Mouse (Mus musculus) left cerebral cortex, adult 8-10 months (tissue): ENCODE measurements around the gene Polm. TPM values are rescaled to one million over a fixed set of nuclear protein-coding genes. Genes with fewer than 3 reads are reported as not detected.
A peak's percentile ranks its signal among the peaks of the same experiment; 100 is the strongest.
"Not testable (repeated sequence)": the region's sequence is repeated elsewhere in the genome, so short reads cannot be mapped to it uniquely, and the experiment has no call there.

Source experiments
- DNase-seq, 2 experiments: peaks; one replicate each; pipeline ENCODE4 v3.0.0; 2022; ENCODE audit warnings: low spot score in 2 of 2
- total RNA-seq, 4 experiments: library from RNA; stranded (reverse); gene quantifications; 2 replicates each; pipeline ENCODE4 v1.2.4; 2022

The Polm gene
- total RNA-seq, 4 experiments from 2014 or later = 9.8 to 14.5 (median 13.4) TPM

DNA sequence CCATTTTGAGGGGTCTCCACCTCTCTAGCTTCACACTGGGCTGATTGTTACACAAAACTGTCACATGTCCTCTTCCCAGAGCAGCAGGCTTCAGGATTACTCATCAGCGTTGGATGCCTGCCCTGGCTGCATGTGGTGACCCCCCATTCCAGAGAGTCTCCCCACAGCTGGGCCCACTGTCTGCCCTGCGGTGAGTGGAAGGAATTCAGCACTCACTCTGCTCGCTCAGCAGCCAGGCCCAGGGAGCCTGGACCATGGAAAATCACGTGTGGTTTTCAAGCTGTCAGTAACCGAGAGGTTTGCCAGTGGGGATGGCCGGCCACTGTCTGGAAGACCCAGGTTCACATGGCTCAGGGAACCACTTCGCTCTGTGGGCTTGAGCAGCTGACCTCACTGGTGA is 18.1 kb upstream of the Polm start:
- DNase-seq = peak in 1 of 2 experiments; percentile 57

DNA sequence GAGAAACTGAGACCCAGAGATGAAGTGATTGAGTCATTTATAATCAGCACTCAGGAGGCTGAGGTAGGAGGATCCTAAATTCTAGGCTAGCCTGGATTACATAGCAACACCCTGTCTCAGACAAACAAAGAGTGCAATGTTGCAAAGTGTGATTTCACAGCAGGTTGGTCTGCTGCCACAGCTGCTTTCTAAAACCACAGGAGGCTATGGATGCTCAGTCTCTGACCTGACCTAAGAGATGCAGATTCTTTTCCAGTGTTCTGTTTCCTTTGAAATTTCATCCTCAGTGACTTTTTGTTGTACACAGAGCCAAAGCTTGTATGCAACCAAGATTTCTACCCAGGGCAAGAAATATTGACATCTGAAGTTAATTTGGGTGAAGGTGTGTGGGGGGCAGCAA is 17.7 kb upstream of the Polm start:
- DNase-seq = no peak

- DNase-seq = no peak
These were observed 14.5 kb upstream of the Polm start for GRCm38 (mm10) chr11:5852314-5852713.

- DNase-seq = no peak
These were observed 13.4 kb upstream of the Polm start for GRCm38 (mm10) chr11:5851021-5851736.

DNA sequence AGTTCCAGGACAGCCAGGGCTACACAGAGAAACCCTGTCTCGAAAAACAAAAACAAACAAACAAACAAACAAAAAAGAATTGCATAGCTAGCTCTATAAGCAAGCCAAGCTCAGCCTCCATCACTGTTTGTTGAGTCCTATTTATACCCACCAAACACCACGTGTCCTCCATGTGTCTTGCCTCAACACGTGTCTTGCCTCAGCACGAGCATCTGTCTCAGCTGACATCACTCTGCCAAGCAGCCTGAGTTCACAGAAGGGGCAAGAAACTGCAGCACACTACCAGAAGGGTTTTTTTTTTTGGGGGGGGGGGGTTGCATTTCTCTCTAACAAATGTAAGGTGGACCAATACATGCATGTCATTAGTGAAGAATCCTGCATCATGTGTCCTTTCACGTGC is 12.6 kb upstream of the Polm start:
- no peak for DNase-seq

DNA sequence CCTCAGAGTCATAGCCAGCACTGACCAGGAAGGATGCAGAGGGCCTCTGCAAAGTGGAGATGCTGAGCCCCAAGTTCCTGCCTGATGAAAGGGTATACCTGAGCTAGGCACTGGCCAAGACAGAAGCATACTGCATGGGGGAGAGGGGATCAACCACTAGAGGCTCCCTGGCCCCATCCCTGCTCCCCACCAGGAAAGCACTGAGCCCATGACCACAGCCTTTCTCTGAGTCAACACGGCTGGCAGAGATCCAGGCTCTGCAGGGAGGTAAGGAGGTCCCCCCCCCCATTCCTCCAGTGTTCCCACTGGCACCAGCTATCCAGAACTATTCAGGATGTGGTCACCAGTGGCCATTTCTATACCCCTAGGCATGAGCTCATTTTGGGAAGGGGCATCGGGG is 11.5 kb upstream of the Polm start:
- no peak for DNase-seq

- peak in 1 of 2 experiments; percentile 66 for DNase-seq
These were observed 10.9 kb upstream of the Polm start for GRCm38 (mm10) chr11:5848741-5849140.

DNA sequence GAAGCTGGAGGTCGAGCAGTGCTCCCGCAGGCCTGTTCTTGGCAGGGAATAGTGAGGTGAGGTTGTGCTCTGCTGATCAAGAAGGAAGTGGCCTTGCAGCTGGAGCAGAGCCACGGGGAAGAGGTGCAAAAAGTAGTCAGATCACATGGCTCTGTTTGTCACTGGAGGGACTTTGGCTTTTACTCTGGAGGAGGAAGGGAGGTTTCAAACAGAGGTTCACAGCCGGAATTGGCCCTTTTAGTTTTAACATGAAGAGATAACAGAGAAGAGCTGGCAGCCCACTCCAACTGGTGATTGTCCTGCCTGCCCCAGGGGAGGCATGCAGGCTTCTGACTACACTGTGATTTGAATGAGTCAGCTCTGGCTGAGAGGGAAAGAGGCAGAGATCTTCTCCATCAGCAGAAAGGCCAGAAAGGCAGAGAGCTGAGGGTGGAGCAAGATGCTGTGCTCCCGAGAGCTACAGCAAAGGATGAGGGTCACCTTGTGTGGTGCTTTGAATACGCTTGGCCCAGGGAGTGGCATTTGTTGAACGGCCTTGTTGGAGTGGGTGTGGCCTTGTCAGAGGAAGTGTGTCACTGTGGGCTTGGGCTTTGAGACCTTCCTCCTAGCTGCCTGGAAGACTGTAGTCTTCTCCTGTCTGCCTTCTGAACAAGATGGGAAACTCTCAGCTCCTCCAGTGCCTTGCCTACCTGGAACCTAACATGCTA is 9.0 kb upstream of the Polm start:
- DNase-seq = no peak

DNA sequence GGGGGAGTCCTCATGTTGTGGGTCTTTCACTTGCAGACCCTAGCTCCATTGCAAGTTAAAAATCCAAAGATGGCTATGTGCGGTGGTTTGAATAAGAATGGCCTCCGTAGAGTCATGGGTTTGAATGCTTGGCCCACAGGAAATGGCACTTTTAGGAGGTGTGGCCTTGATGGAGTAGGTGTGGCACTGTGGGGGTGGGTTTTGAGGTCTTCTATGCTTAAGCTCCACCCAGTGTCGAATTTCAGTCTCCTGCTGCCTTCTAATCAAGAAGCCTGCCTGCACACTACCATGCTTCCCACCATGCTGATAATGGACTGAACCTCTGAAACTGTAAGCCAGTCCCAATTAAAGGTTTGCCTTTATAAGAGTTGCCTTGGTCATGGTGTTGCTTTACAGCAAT is 5.3 kb upstream of the Polm start:
- DNase-seq = no peak

GRCm38 (mm10) chr11:5841751-5842150 is 3.9 kb upstream of the Polm start:
- no peak for DNase-seq

GRCm38 (mm10) chr11:5840346-5840745 is 2.5 kb upstream of the Polm start:
- DNase-seq = no peak

GRCm38 (mm10) chr11:5836126-5836525 is 1.7 kb downstream of the Polm start:
- DNase-seq = no peak

GRCm38 (mm10) chr11:5835057-5835456 is 2.8 kb downstream of the Polm start:
- DNase-seq = no peak

DNA sequence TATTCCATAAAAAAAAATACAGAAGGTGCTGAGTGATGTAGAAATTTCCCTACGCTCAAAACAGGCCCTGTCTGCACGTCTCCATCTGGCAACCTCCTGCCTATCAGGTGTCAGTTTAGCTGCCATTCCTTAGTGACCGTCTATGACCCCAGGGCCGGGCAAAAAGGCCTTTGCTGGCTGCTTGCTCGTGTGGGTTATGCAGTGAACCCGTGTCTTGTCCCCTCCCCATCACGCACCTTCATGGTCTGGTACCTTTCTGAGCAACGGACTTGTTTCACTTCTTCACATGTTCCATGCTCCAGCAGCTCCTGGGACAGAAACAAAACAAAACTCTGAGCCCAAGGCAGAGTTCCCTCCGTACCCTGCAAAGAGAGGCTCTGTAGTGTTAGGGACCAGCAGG is 3.3 kb downstream of the Polm start:
- no peak for DNase-seq

DNA sequence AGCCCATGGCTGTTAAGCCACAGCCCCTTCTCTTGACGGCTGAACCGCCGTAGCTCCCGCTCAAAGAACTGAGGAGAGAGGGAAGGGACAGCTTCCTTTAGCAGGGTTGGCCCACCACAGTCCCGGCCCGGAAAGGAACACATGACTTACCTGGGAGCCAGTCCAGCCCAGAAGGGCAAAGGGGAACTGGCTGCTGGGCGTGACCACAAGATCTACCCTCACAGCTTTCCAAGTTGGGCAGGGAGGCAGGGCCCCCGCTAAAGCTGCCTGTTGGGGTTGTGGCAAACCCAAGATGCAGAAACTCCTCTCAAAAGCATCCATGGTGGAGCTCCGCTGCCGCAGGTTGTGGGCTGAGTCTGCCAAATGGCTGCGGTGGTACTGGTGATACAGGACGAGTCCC is 8.5 kb downstream of the Polm start:
- DNase-seq = no peak

DNA sequence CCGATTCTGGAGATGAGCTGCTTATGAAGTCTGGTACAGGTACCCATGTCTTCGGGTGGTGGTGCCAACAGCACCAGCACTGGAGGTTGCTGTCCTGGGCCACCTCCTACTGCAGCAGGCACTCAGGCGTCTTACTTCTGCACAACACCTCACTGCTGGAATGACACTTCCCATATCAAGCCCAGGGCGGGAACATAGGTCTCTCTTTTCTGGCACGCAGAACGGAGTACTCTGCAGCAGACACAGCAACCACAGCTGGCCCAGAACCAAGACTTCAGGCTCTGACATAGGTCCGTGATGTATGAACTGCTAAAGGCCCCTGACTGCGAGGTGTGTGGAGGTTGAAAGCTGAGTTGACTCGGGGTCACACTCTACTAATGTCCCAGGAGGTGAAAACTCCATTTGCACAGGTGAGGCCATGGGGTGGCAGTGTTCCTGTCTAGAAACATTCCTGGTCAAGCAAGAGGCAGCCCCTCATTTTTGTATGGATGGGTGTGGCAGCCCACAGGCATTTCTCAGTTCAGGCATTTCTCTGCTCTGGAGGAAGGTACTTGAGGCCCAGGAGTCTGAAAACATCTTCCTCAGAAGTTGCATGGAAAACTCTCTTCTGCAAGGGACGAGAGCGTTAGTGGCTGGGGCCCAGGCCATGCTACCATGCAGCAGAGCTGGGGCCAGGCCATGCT is 9.2 kb downstream of the Polm start:
- no peak for DNase-seq

GRCm38 (mm10) chr11:5827931-5828330 is 9.9 kb downstream of the Polm start:
- no peak for DNase-seq

GRCm38 (mm10) chr11:5825432-5825831 is 12.4 kb downstream of the Polm start:
- no peak for DNase-seq

GRCm38 (mm10) chr11:5819223-5819622 is 18.6 kb downstream of the Polm start:
- no peak for DNase-seq

DNA sequence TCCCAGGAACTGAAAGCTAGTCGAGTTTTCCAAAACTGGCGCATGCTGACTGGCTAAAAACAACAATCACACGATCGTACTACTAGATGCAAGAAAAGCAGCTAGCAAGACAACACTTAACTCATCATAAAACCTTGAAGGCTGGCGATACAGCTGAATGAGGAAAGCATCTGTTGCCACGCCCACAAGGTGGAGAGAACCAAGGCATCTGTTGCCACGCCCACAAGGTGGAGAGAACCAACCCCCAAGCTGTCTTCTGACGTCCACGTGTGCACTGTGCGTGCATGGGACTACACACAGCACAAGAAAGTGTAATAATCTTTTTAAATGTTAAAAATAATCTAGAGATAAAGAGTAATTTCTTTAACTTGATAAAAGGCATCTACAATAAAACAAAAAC is 24.4 kb downstream of the Polm start:
- no peak for DNase-seq

- DNase-seq = not testable (repeated sequence)
These were observed 28.3 kb downstream of the Polm start for GRCm38 (mm10) chr11:5809487-5809886.

DNA sequence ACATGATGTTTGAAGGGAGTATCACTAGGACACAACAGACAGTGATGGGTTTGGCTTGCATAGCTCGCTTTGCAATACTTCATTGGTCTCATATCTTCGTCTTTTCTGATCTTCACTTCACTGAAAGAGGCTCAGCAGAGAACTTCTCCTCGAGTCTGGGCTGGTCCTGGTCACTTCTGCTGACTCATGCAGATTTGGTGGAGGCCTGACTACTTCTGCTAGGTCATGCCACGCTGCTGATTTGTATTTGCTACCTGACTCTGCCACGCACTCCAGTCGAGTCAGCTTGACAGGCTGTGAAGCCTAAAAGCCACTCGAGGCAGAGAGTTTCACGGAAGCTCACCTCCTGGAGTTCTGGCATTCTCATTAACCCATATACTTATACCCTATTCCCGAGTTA is 29.9 kb downstream of the Polm start:
- no peak for DNase-seq

- DNase-seq = no peak
These were observed 32.1 kb downstream of the Polm start for GRCm38 (mm10) chr11:5805711-5806110.
